Mouse (Mus musculus) ES-E14 (cell line): ENCODE results near the gene Ramp2. TPM values are rescaled to one million over a fixed set of nuclear protein-coding genes. Genes with fewer than 3 reads are reported as not detected.

Source experiments
- DNase-seq: peaks from one replicate; pipeline ENCODE4 v3.0.0-alpha.2; 2013; ENCODE audit warnings: low read depth, low spot score
- H3K27ac ChIP-seq: 2 replicates; pipeline ENCODE4 v1.5.1; 2012; ENCODE audit warnings: low read depth, mild to moderate bottlenecking, low read length, moderate library complexity, mixed read lengths; ENCODE audit not compliant: poor library complexity, insufficient read depth, severe bottlenecking
- H3K36me3 ChIP-seq: 2 replicates; pipeline ENCODE4 v1.6.1; 2012; ENCODE audit warnings: mild to moderate bottlenecking, low read length, moderate library complexity, mixed read lengths; ENCODE audit not compliant: control insufficient read depth, poor library complexity, insufficient read depth, severe bottlenecking
- H3K4me1 ChIP-seq, 2 experiments: fragments of 150-350 bp in 1 of 2; sonication (generic) in 1 of 2; 2 replicates each; pipeline ENCODE4 v1.6.1; 2012; ENCODE audit warnings: low read length in 2 of 2, mild to moderate bottlenecking in 1 of 2, mixed read lengths in 1 of 2; ENCODE audit not compliant: control insufficient read depth in 2 of 2, insufficient read depth in 2 of 2, poor library complexity in 1 of 2
- H3K4me3 ChIP-seq, 2 experiments: fragments of 150-350 bp in 1 of 2; sonication (generic) in 1 of 2; 2 replicates each; pipeline ENCODE4 v1.5.1; 2012; ENCODE audit warnings: low read length in 2 of 2, low read depth in 1 of 2, mild to moderate bottlenecking in 1 of 2, mixed read lengths in 1 of 2; ENCODE audit not compliant: insufficient read depth in 1 of 2, poor library complexity in 1 of 2, severe bottlenecking in 1 of 2
- H3K9ac ChIP-seq: 2 replicates; pipeline ENCODE4 v1.6.1; 2012; ENCODE audit warnings: low read depth, mild to moderate bottlenecking, low read length, mixed read lengths; ENCODE audit not compliant: poor library complexity, insufficient read depth, severe bottlenecking
- H3K9me3 ChIP-seq: fragments of 150-350 bp; sonication (generic); 2 replicates; pipeline ENCODE4 v1.6.1; 2012; ENCODE audit warnings: low read depth, mild to moderate bottlenecking, low read length; ENCODE audit not compliant: control insufficient read depth, insufficient read depth
- CHD2 ChIP-seq: IDR thresholded peaks from 2 replicates; pipeline ENCODE4 v1.6.1; 2014; ENCODE audit warnings: mild to moderate bottlenecking, low read depth, low read length, inconsistent platforms
- HCFC1 ChIP-seq: IDR thresholded peaks from 2 replicates; pipeline ENCODE4 v1.6.1; 2012; ENCODE audit warnings: low read length, inconsistent platforms, borderline replicate concordance; ENCODE audit not compliant: insufficient read depth
- MAFK ChIP-seq: IDR thresholded peaks from 2 replicates; pipeline ENCODE4 v1.6.1; 2014; ENCODE audit warnings: mild to moderate bottlenecking, low read depth, low read length, inconsistent platforms; ENCODE audit not compliant: insufficient read depth
- ZC3H11A ChIP-seq: IDR thresholded peaks from 2 replicates; pipeline ENCODE4 v1.6.1; 2012; ENCODE audit warnings: low read depth, mild to moderate bottlenecking, inconsistent platforms, low read length, borderline replicate concordance
- ZNF384 ChIP-seq: IDR thresholded peaks from 2 replicates; pipeline ENCODE4 v1.6.1; 2012; ENCODE audit warnings: low read depth, low read length, inconsistent platforms
- in situ Hi-C, 2 experiments: fragments of 600-800 bp; cut with MboI; formaldehyde crosslinking; loops; one replicate each; pipeline ENCODE4 v1.15.1; 2025; ENCODE audit warnings: low sequenced_read_pairs in 2 of 2, inconsistent platforms in 1 of 2; ENCODE audit not compliant: unreplicated experiment in 2 of 2
- total RNA-seq: library from RNA; depleted of rRNA; stranded (reverse); fragments of 300-350 nt; gene quantifications from 2 replicates; pipeline ENCODE4 v1.2.3, GENCODE M21; 2012; rRNA removed

The Ramp2 gene
- total RNA-seq: 4.0 and 5.6 TPM in 2 replicates

GRCm38 (mm10) chr11:101245855-101246701 is at the start of gene Ramp2:
Gene Ramp2 (plus strand): TSS chr11:101246028.
- peak within 1 kb of the TSS; percentile 55 to 57 for H3K4me3 ChIP-seq
- TF ChIP-seq CHD2 (no peak), MAFK (no peak), ZNF384 (no peak), ZC3H11A (no peak)
- H3K9ac ChIP-seq: peak within 1 kb of the TSS; percentile 29
- in situ Hi-C loops: no loop called here
- H3K27ac ChIP-seq: no peak within 1 kb of the TSS
- no peaks in the 10 kb centered on the region for H3K9me3 ChIP-seq
- H3K4me1 ChIP-seq: peaks cover 0 to 15% of the 10 kb centered on the region in 2 experiments; a peak in 1 of 4 replicates
- DNase-seq: no peak
- H3K36me3 ChIP-seq: no peaks in the 10 kb centered on the region

GRCm38 (mm10) chr11:101196175-101196574 is 49.7 kb upstream of the Ramp2 start:
- Histone ChIP-seq H3K4me1 (peaks cover 0 to 5% of the 10 kb centered on the region in 2 experiments; a peak in 2 of 4 replicates), H3K27ac (no peak overlapping the region), H3K9ac (no peak overlapping the region), H3K36me3 (peaks cover 24% of the 10 kb centered on the region), H3K4me3 (no peak overlapping the region), H3K9me3 (no peaks in the 10 kb centered on the region)
- in situ Hi-C loops: no loop called here
- no peak for DNase-seq
- no peak for TF ChIP-seq ZNF384
- no peak for TF ChIP-seq MAFK
- TF ChIP-seq HCFC1: no peak
- TF ChIP-seq CHD2: no peak
- TF ChIP-seq ZC3H11A: no peak

GRCm38 (mm10) chr11:101199555-101199954 is 46.3 kb upstream of the Ramp2 start:
- in situ Hi-C loops: no loop called here
- Histone ChIP-seq H3K9me3 (no peaks in the 10 kb centered on the region), H3K27ac (no peak overlapping the region), H3K4me1 (no peaks in the 10 kb centered on the region), H3K36me3 (peaks cover 22% of the 10 kb centered on the region), H3K9ac (no peak overlapping the region), H3K4me3 (no peak overlapping the region)
- no peak for DNase-seq
- TF ChIP-seq ZC3H11A (no peak), MAFK (no peak), ZNF384 (no peak), HCFC1 (no peak), CHD2 (no peak)

- Histone ChIP-seq H3K4me1 (no peaks in the 10 kb centered on the region), H3K27ac (no peak overlapping the region), H3K36me3 (peaks cover 21% of the 10 kb centered on the region), H3K4me3 (no peak overlapping the region), H3K9ac (no peak overlapping the region), H3K9me3 (no peaks in the 10 kb centered on the region)
- no peak for TF ChIP-seq MAFK
- TF ChIP-seq ZC3H11A: no peak
- TF ChIP-seq HCFC1: no peak
- no peak for TF ChIP-seq CHD2
- TF ChIP-seq ZNF384: no peak
- peak; percentile 54 for DNase-seq
- in situ Hi-C loops: no loop called here
Measured at GRCm38 (mm10) chr11:101200986-101201385, 44.8 kb upstream of the Ramp2 start.
